In genomic region chrX:77469216-77469615, GRCm38 (mm10) we compare ENCODE assay signal across 30 mouse cellular contexts. TPM values are rescaled to one million over a fixed set of nuclear protein-coding genes. Genes with fewer than 3 reads are reported as not detected.
A peak's percentile ranks its signal among the peaks of the same experiment; 100 is the strongest.
DNase-seq lines count a peak whose midpoint lies in the region; ATAC-seq lines count a peak whose summit lies in the region.
"Had no signal": no experiment of that assay in that cellular context is flagged by ENCODE, and none has a peak within 500 bp of the region (broad histone marks: within the 10 kb centered on the region; RNA-seq: fewer than 3 reads in every experiment).

No protein-coding gene starts in this region.

- no peak overlapping the region for H3K27ac ChIP-seq in heart, embryonic 11.5 days (ENCODE audit: low read depth, low read length)
- no peak overlapping the region for H3K27ac ChIP-seq in kidney, embryonic 16.5 days (ENCODE audit: low read length)
- H3K27ac ChIP-seq: embryonic facial prominence, embryonic 12.5 days; heart, embryonic 13.5 days; hindbrain, embryonic 14.5 days; liver, embryonic 12.5 days; midbrain, embryonic 12.5 days; neural tube, embryonic 13.5 days had no signal

- no peaks in the 10 kb centered on the region for H3K27me3 ChIP-seq in heart, embryonic 11.5 days (ENCODE audit: control insufficient read depth, insufficient read depth, low read length)
- H3K27me3 ChIP-seq in kidney, embryonic 16.5 days (ENCODE audit: insufficient read depth, low read length) = no peaks in the 10 kb centered on the region
- H3K27me3 ChIP-seq: embryonic facial prominence, embryonic 12.5 days; heart, embryonic 13.5 days; liver, embryonic 12.5 days; midbrain, embryonic 12.5 days; neural tube, embryonic 13.5 days had no signal

- no peak for ATAC-seq in heart, embryonic 11.5 days (replicated peaks; ENCODE audit: insufficient number of reproducible peaks, low FRiP score, low TSS enrichment)
- ATAC-seq in kidney, embryonic 16.5 days (ENCODE audit: low FRiP score, low TSS enrichment) = no peak
- peak; percentile 80 for ATAC-seq in activated CD4-positive, CD25-positive, alpha-beta regulatory T cell, adult 4 months
- ATAC-seq: forebrain, embryonic 14.5 days; liver, embryonic 12.5 days; liver, postnatal 0 days had no signal

- H3K36me3 ChIP-seq in heart, embryonic 11.5 days (ENCODE audit: control insufficient read depth, insufficient read depth, low read length) = no peaks in the 10 kb centered on the region
- no peaks in the 10 kb centered on the region for H3K36me3 ChIP-seq in kidney, embryonic 16.5 days (ENCODE audit: insufficient read depth, low read length)
- H3K36me3 ChIP-seq: embryonic facial prominence, embryonic 12.5 days; heart, embryonic 13.5 days; liver, embryonic 12.5 days; midbrain, embryonic 12.5 days; neural tube, embryonic 13.5 days had no signal

- no peaks in the 10 kb centered on the region for H3K9me3 ChIP-seq in heart, embryonic 11.5 days (replicated peaks; ENCODE audit: control insufficient read depth, low read length)
- H3K9me3 ChIP-seq in kidney, embryonic 16.5 days (ENCODE audit: low read length) = no peaks in the 10 kb centered on the region
- H3K9me3 ChIP-seq: embryonic facial prominence, embryonic 12.5 days; heart, embryonic 13.5 days; liver, embryonic 12.5 days; megakaryocyte, embryonic 14.5 days; midbrain, embryonic 12.5 days; neural tube, embryonic 13.5 days had no signal

- no peak overlapping the region for H3K9ac ChIP-seq in heart, embryonic 11.5 days (ENCODE audit: low read depth, low read length)
- H3K9ac ChIP-seq in kidney, embryonic 16.5 days (replicated peaks; ENCODE audit: low read length) = no peak overlapping the region
- H3K9ac ChIP-seq: embryonic facial prominence, embryonic 12.5 days; heart, embryonic 13.5 days; hindbrain, embryonic 14.5 days; liver, embryonic 12.5 days; liver, postnatal 0 days; midbrain, embryonic 12.5 days; neural tube, embryonic 13.5 days had no signal

- H3K4me1 ChIP-seq in heart, embryonic 11.5 days (ENCODE audit: control insufficient read depth, insufficient read depth, low read length) = no peaks in the 10 kb centered on the region
- H3K4me1 ChIP-seq in kidney, embryonic 16.5 days (ENCODE audit: insufficient read depth, low read length) = no peaks in the 10 kb centered on the region
- H3K4me1 ChIP-seq: embryonic facial prominence, embryonic 12.5 days; heart, embryonic 13.5 days; liver, embryonic 12.5 days; midbrain, embryonic 12.5 days; neural tube, embryonic 13.5 days had no signal

- H3K4me2 ChIP-seq in heart, embryonic 11.5 days = no peak overlapping the region
- H3K4me2 ChIP-seq in kidney, embryonic 16.5 days (replicated peaks; ENCODE audit: low read depth, low read length) = no peak overlapping the region
- H3K4me2 ChIP-seq: embryonic facial prominence, embryonic 12.5 days; heart, embryonic 13.5 days; hindbrain, embryonic 14.5 days; liver, embryonic 12.5 days; midbrain, embryonic 12.5 days; neural tube, embryonic 13.5 days had no signal

- 41% methylated on average over 1 of the region's 1 CpGs for WGBS in heart, embryonic 11.5 days (ENCODE audit: insufficient replicate concordance)
- 48% methylated on average over 1 of the region's 1 CpGs for WGBS in kidney, embryonic 16.5 days

- H3K4me3 ChIP-seq in heart, embryonic 11.5 days (ENCODE audit: low read depth, low read length) = no peak overlapping the region
- no peak overlapping the region for H3K4me3 ChIP-seq in kidney, embryonic 16.5 days (ENCODE audit: low read length)
- H3K4me3 ChIP-seq: embryonic facial prominence, embryonic 12.5 days; heart, embryonic 13.5 days; liver, embryonic 12.5 days; megakaryocyte, embryonic 14.5 days; midbrain, embryonic 12.5 days; myocyte; neural tube, embryonic 13.5 days had no signal

- peak; percentile 19 for DNase-seq in heart, adult 8-10 months (ENCODE audit: low spot score)
- DNase-seq in kidney, postnatal 14 days = peak; percentile 16
- DNase-seq in 416B (ENCODE audit: low read depth) = peak; percentile 11
- no peak for DNase-seq in gastrocnemius, postnatal 25 days
- no peak for DNase-seq in spleen, postnatal 36 days (ENCODE audit: low spot score in 2 of 2)
- DNase-seq: adrenal gland, adult 8-10 months; cerebellum, adult 9-10 months; cerebellum, postnatal 36 days; gastrocnemius, postnatal 36 days; heart, adult 18-20 months; kidney, postnatal 4 days; layer of hippocampus, postnatal 36 days; left cerebral cortex, postnatal 4 days; liver, postnatal 0 days; lung, postnatal 4 days; right cerebral cortex, postnatal 4 days; thymus, adult 2 months; thymus, postnatal 36 days had no signal

RNA-seq across cellular contexts. Expression of gene Tbl1x, which starts 41.6 kb away (rescaled TPM):
- 10 to 100 TPM; 28.4 to 31.0 (median 29.7) TPM for total RNA-seq in heart, adult 8-10 months (2022)
- 63.6 and 72.6 TPM in 2 replicates for polyA plus RNA-seq in heart, embryonic 11.5 days (2014; fragmentation: Nextera tagmentation; extraction: Ambion mirVana)
- 79.6 and 80.0 TPM in 2 replicates for polyA plus RNA-seq in kidney, embryonic 16.5 days (2015; fragmentation: Nextera tagmentation; extraction: Ambion mirVana)
- polyA plus RNA-seq in activated CD4-positive, CD25-positive, alpha-beta regulatory T cell, adult 4 months (2017; shearing (Covaris generic)) = 10 to 100 TPM; 28.8 to 31.4 TPM
- total RNA-seq in gastrocnemius, postnatal 25 days (2021) = 10 to 100 TPM in 1 of 2 experiments, 1 to 10 TPM in 1; 8.7 to 10.3 TPM

Comparison
In these comparisons a context has a peak if more than half of its experiments do, and no peak if none do; other contexts are left out.
1. DNase-seq: peak in heart, adult 8-10 months (single experiment), kidney, postnatal 14 days (single experiment) and 416B (single experiment); none in gastrocnemius, postnatal 25 days (single experiment) and spleen, postnatal 36 days (0 of 2).